Mouse (Mus musculus) heart, embryonic 15.5 days (tissue): Measurements from ENCODE around the gene Tmem150a. TPM values are rescaled to one million over a fixed set of nuclear protein-coding genes. Genes with fewer than 3 reads are reported as not detected.

Experiments used
- ATAC-seq: fragments of 200-750 bp; cut with Nextera tagmentation; replicated peaks from 2 replicates; pipeline ENCODE4 v1.8.0; 2017; ENCODE audit warnings: low read depth, moderate TSS enrichment; ENCODE audit not compliant: insufficient number of reproducible peaks, insufficient read depth, low FRiP score
- H3K27ac ChIP-seq: fragments of 300-500 bp; sonication (generic); 2 replicates; pipeline ENCODE4 v1.5.1; 2015; ENCODE audit warnings: mild to moderate bottlenecking, inconsistent platforms
- H3K27me3 ChIP-seq: fragments of 300-500 bp; sonication (generic); 2 replicates; pipeline ENCODE4 v1.6.1; 2015; ENCODE audit warnings: inconsistent platforms
- H3K36me3 ChIP-seq: fragments of 300-500 bp; sonication (generic); 2 replicates; pipeline ENCODE4 v1.6.1; 2015; ENCODE audit warnings: mild to moderate bottlenecking, inconsistent platforms
- H3K4me1 ChIP-seq: fragments of 300-500 bp; sonication (generic); replicated peaks from 2 replicates; pipeline ENCODE4 v1.6.1; 2015; ENCODE audit warnings: inconsistent platforms
- H3K4me2 ChIP-seq: fragments of 300-500 bp; sonication (generic); 2 replicates; pipeline ENCODE4 v1.6.1; 2015; ENCODE audit warnings: inconsistent platforms, mild to moderate bottlenecking, moderate library complexity
- H3K4me3 ChIP-seq: fragments of 300-500 bp; sonication (generic); 2 replicates; pipeline ENCODE4 v1.5.1; 2015; ENCODE audit warnings: mild to moderate bottlenecking, inconsistent platforms
- H3K9ac ChIP-seq: fragments of 300-500 bp; sonication (generic); 2 replicates; pipeline ENCODE4 v1.6.1; 2015; ENCODE audit warnings: mild to moderate bottlenecking, inconsistent platforms
- H3K9me3 ChIP-seq: fragments of 300-500 bp; sonication (generic); replicated peaks from 2 replicates; pipeline ENCODE4 v1.6.1; 2016; ENCODE audit warnings: inconsistent platforms
- WGBS: fragments of 180-500 bp; shearing (Covaris S2); methylation state at CpG from one replicate; pipeline ENCODE4 v1.1.7; 2015; ENCODE audit warnings: mixed read lengths; 5-methylcytosine and 5-hydroxymethylcytosine counted together
- polyA plus RNA-seq: library from polyadenylated mRNA; unstranded; fragments of >200 nt; fragmentation: Nextera tagmentation; extraction: Ambion mirVana; gene quantifications from 2 replicates; pipeline ENCODE4 v1.2.1, GENCODE M21; 2015

Gene Tmem150a
- polyA plus RNA-seq, 1 experiment from 2014 or later: 11.1 TPM

- 69% methylated on average over 6 of the region's 6 CpGs for WGBS
- Histone ChIP-seq H3K4me1 (peaks cover 28% of the 10 kb centered on the region), H3K27me3 (no peaks in the 10 kb centered on the region)
Measured at GRCm38 (mm10) chr6:72364985-72365384, 9.7 kb downstream of the Tmem150a start.

GRCm38 (mm10) chr6:72366304-72366703, 11.1 kb downstream of the Tmem150a start:
- H3K9ac ChIP-seq: no peak overlapping the region
- no peaks in the 10 kb centered on the region for H3K9me3 ChIP-seq
- H3K4me2 ChIP-seq: no peak overlapping the region
- peaks cover 25% of the 10 kb centered on the region for H3K4me1 ChIP-seq
- H3K27me3 ChIP-seq: no peaks in the 10 kb centered on the region
- 0 out of 2 replicates have a peak, but pooled peaks cover 4% of the 10 kb centered on the region for H3K36me3 ChIP-seq
- WGBS: 57% methylated on average over 3 of the region's 3 CpGs
- no peak overlapping the region for H3K27ac ChIP-seq
- H3K4me3 ChIP-seq: no peak overlapping the region
- ATAC-seq: no peak

More at GRCm38 (mm10) chr6:72364985-72365384, 9.7 kb downstream of the Tmem150a start:
- Histone ChIP-seq H3K27ac (no peak overlapping the region), H3K36me3 (peaks cover 11% of the 10 kb centered on the region; the same call in 1 of the 2 replicates), H3K4me2 (no peak overlapping the region), H3K9me3 (no peaks in the 10 kb centered on the region), H3K9ac (no peak overlapping the region), H3K4me3 (no peak overlapping the region)
- ATAC-seq: no peak

- H3K9me3 ChIP-seq: no peaks in the 10 kb centered on the region
- peaks cover 24% of the 10 kb centered on the region for H3K4me1 ChIP-seq
- no peak for ATAC-seq
- H3K27me3 ChIP-seq: no peaks in the 10 kb centered on the region
- no peak within 1 kb of the TSS for H3K4me2 ChIP-seq
- H3K27ac ChIP-seq: no peak within 1 kb of the TSS
- 0 out of 2 replicates have a peak, but pooled peaks cover 4% of the 10 kb centered on the region for H3K36me3 ChIP-seq
- no peak within 1 kb of the TSS for H3K4me3 ChIP-seq
- no peak within 1 kb of the TSS for H3K9ac ChIP-seq
- WGBS: 70% methylated on average over 4 of the region's 4 CpGs
Measured at GRCm38 (mm10) chr6:72366844-72367443, 11.7 kb downstream of the Tmem150a start, which contains the start of gene Rnf181. TSS of gene Rnf181 (minus strand) at chr6:72366956.

GRCm38 (mm10) chr6:72367460-72367974, 12.3 kb downstream of the Tmem150a start:
- Histone ChIP-seq H3K9me3 (no peaks in the 10 kb centered on the region), H3K4me1 (peaks cover 24% of the 10 kb centered on the region), H3K4me3 (no peak overlapping the region), H3K27me3 (no peaks in the 10 kb centered on the region), H3K27ac (no peak overlapping the region), H3K4me2 (no peak overlapping the region), H3K9ac (no peak overlapping the region), H3K36me3 (0 out of 2 replicates have a peak, but pooled peaks cover 4% of the 10 kb centered on the region)
- 68% methylated on average over 4 of the region's 4 CpGs for WGBS
- no peak for ATAC-seq

GRCm38 (mm10) chr6:72369557-72369956, 14.3 kb downstream of the Tmem150a start:
- no peak for ATAC-seq
- Histone ChIP-seq H3K36me3 (0 out of 2 replicates have a peak, but pooled peaks cover 4% of the 10 kb centered on the region), H3K4me1 (peaks cover 33% of the 10 kb centered on the region), H3K27me3 (no peaks in the 10 kb centered on the region), H3K4me3 (no peak overlapping the region), H3K27ac (peak overlapping the region; percentile 23; the same call in 1 of the 2 replicates), H3K9ac (no peak overlapping the region), H3K4me2 (no peak overlapping the region), H3K9me3 (no peaks in the 10 kb centered on the region)
- 70% methylated on average over 4 of the region's 4 CpGs for WGBS

- 0 out of 2 replicates have a peak, but pooled peaks cover 4% of the 10 kb centered on the region for H3K36me3 ChIP-seq
- H3K4me2 ChIP-seq: no peak overlapping the region
- no peak overlapping the region for H3K9ac ChIP-seq
- H3K9me3 ChIP-seq: no peaks in the 10 kb centered on the region
- 66% methylated on average over 12 of the region's 12 CpGs for WGBS
- ATAC-seq: no peak
- H3K4me1 ChIP-seq: peaks cover 33% of the 10 kb centered on the region
- H3K27me3 ChIP-seq: no peaks in the 10 kb centered on the region
- peak overlapping the region; percentile 74 for H3K27ac ChIP-seq
- H3K4me3 ChIP-seq: no peak overlapping the region
Measured at GRCm38 (mm10) chr6:72370091-72370490, 14.8 kb downstream of the Tmem150a start.

- ATAC-seq: peak; percentile 54; the same call in 1 of the 2 replicates
Measured at GRCm38 (mm10) chr6:72371147-72371546, 15.9 kb downstream of the Tmem150a start.

GRCm38 (mm10) chr6:72371571-72371970, 16.3 kb downstream of the Tmem150a start:
- no peaks in the 10 kb centered on the region for H3K9me3 ChIP-seq
- peak overlapping the region; percentile 74 for H3K27ac ChIP-seq
- no peak overlapping the region for H3K4me3 ChIP-seq
- no peak for ATAC-seq
- 0 out of 2 replicates have a peak, but pooled peaks cover 4% of the 10 kb centered on the region for H3K36me3 ChIP-seq
- 28% methylated on average over 1 of the region's 1 CpGs for WGBS
- no peak overlapping the region for H3K4me2 ChIP-seq
- no peaks in the 10 kb centered on the region for H3K27me3 ChIP-seq
- peaks cover 33% of the 10 kb centered on the region for H3K4me1 ChIP-seq
- no peak overlapping the region for H3K9ac ChIP-seq

More at GRCm38 (mm10) chr6:72371147-72371546, 15.9 kb downstream of the Tmem150a start:
- Histone ChIP-seq H3K9me3 (no peaks in the 10 kb centered on the region), H3K27me3 (no peaks in the 10 kb centered on the region), H3K4me1 (peaks cover 33% of the 10 kb centered on the region), H3K36me3 (0 out of 2 replicates have a peak, but pooled peaks cover 4% of the 10 kb centered on the region), H3K27ac (peak overlapping the region; percentile 74), H3K4me2 (no peak overlapping the region), H3K4me3 (no peak overlapping the region), H3K9ac (no peak overlapping the region)
- 31% methylated on average over 5 of the region's 5 CpGs for WGBS

GRCm38 (mm10) chr6:72373184-72373583, 17.9 kb downstream of the Tmem150a start:
- no peak overlapping the region for H3K9ac ChIP-seq
- WGBS: 67% methylated on average over 4 of the region's 4 CpGs
- ATAC-seq: no peak

GRCm38 (mm10) chr6:72374206-72374605, 19.0 kb downstream of the Tmem150a start:
- no peaks in the 10 kb centered on the region for H3K27me3 ChIP-seq
- no peak overlapping the region for H3K4me3 ChIP-seq
- no peaks in the 10 kb centered on the region for H3K36me3 ChIP-seq
- H3K9me3 ChIP-seq: no peaks in the 10 kb centered on the region
- ATAC-seq: peak; percentile 67
- H3K27ac ChIP-seq: peak overlapping the region; percentile 74; the same call in 1 of the 2 replicates
- H3K4me1 ChIP-seq: peaks cover 37% of the 10 kb centered on the region
- WGBS: 50% methylated on average over 7 of the region's 7 CpGs
- no peak overlapping the region for H3K4me2 ChIP-seq
- H3K9ac ChIP-seq: no peak overlapping the region

More at GRCm38 (mm10) chr6:72373184-72373583, 17.9 kb downstream of the Tmem150a start:
- peak overlapping the region; percentile 74; the same call in 1 of the 2 replicates for H3K27ac ChIP-seq
- no peaks in the 10 kb centered on the region for H3K27me3 ChIP-seq
- no peaks in the 10 kb centered on the region for H3K9me3 ChIP-seq
- H3K4me2 ChIP-seq: no peak overlapping the region
- 0 out of 2 replicates have a peak, but pooled peaks cover 4% of the 10 kb centered on the region for H3K36me3 ChIP-seq
- H3K4me1 ChIP-seq: peaks cover 33% of the 10 kb centered on the region
- H3K4me3 ChIP-seq: no peak overlapping the region

- no peaks in the 10 kb centered on the region for H3K27me3 ChIP-seq
- WGBS: 71% methylated on average over 15 of the region's 15 CpGs
- peak overlapping the region; percentile 74 for H3K27ac ChIP-seq
- no peaks in the 10 kb centered on the region for H3K36me3 ChIP-seq
- peaks cover 38% of the 10 kb centered on the region for H3K4me1 ChIP-seq
- H3K4me3 ChIP-seq: no peak overlapping the region
- no peak for ATAC-seq
- no peak overlapping the region for H3K4me2 ChIP-seq
- H3K9me3 ChIP-seq: no peaks in the 10 kb centered on the region
- no peak overlapping the region for H3K9ac ChIP-seq
Measured at GRCm38 (mm10) chr6:72374820-72375563, 19.7 kb downstream of the Tmem150a start.
